Mouse (Mus musculus) gastrocnemius, postnatal 36 days (tissue): ENCODE measurements around the gene Anks1. TPM values are rescaled to one million over a fixed set of nuclear protein-coding genes. Genes with fewer than 3 reads are reported as not detected.
A peak's percentile ranks its signal among the peaks of the same experiment; 100 is the strongest.

ENCODE experiments used
- DNase-seq, 2 experiments: peaks; one replicate each; pipeline ENCODE4 v3.0.0; 2022
- intact Hi-C: fragments of 180-260 bp; cut with DNase I; formaldehyde crosslinking; loops from one replicate; pipeline ENCODE4 v1.15.1; 2025
- total RNA-seq, 2 experiments: library from RNA; stranded (reverse); gene quantifications; 2 replicates each; pipeline ENCODE4 v1.2.3; 2021

Gene Anks1
- total RNA-seq, 2 experiments from 2014 or later: 7.8 to 13.0 TPM

- no peak for DNase-seq
- intact Hi-C loops: loop anchor here (2.0 kb wide), 1 partner anchor 169 kb away; the partner anchor contains the start of genes Anks1 and Taf11
Observed at GRCm38 (mm10) chr17:28078028-28078427, 168.9 kb downstream of the Anks1 start.

GRCm38 (mm10) chr17:28079618-28080017 is 170.5 kb downstream of the Anks1 start:
- peak; percentile 73 for DNase-seq
- intact Hi-C loops: loop anchor here (2.0 kb wide), 2 partner anchors 89 to 171 kb away; partner anchors contain the start of genes Anks1 and Taf11

- intact Hi-C loops: loop anchor here (2.0 kb wide), 1 partner anchor 89 kb away; no protein-coding TSS in a partner anchor
- no peak for DNase-seq
Observed at GRCm38 (mm10) chr17:28080045-28080816, 171.1 kb downstream of the Anks1 start, which contains the start of gene Tcp11. Gene Tcp11, minus strand, starts transcription at chr17:28080639.

GRCm38 (mm10) chr17:28080817-28081165 is 171.7 kb downstream of the Anks1 start:
- intact Hi-C loops: loop anchor here (2.0 kb wide), 1 partner anchor 90 kb away; no protein-coding TSS in a partner anchor
- no peak for DNase-seq

- DNase-seq: no peak
- intact Hi-C loops: loop anchor here (2.0 kb wide), 1 partner anchor 91 kb away; no protein-coding TSS in a partner anchor
Observed at GRCm38 (mm10) chr17:28081385-28081784, 172.3 kb downstream of the Anks1 start.

GRCm38 (mm10) chr17:28081856-28082255 is 172.8 kb downstream of the Anks1 start:
- no peak for DNase-seq
- intact Hi-C loops: loop anchor here (2.0 kb wide), 1 partner anchor 91 kb away; no protein-coding TSS in a partner anchor

- no peak for DNase-seq
- intact Hi-C loops: no loop called here
Observed at GRCm38 (mm10) chr17:28082863-28083262, 173.8 kb downstream of the Anks1 start.

- DNase-seq: no peak
- intact Hi-C loops: loop anchor here (2.0 kb wide), 1 partner anchor 78 kb away; no protein-coding TSS in a partner anchor
Observed at GRCm38 (mm10) chr17:28084395-28084905, 175.3 kb downstream of the Anks1 start.

GRCm38 (mm10) chr17:28084964-28085363 is 175.9 kb downstream of the Anks1 start:
- intact Hi-C loops: loop anchor here (2.0 kb wide), 1 partner anchor 78 kb away; no protein-coding TSS in a partner anchor
- peak; percentile 80 to 86 for DNase-seq

GRCm38 (mm10) chr17:28087430-28087829 is 178.3 kb downstream of the Anks1 start:
- intact Hi-C loops: no loop called here
- no peak for DNase-seq

GRCm38 (mm10) chr17:28088718-28089117 is 179.6 kb downstream of the Anks1 start:
- intact Hi-C loops: loop anchor here (2.0 kb wide), 1 partner anchor 44 kb away; no protein-coding TSS in a partner anchor
- no peak for DNase-seq

- intact Hi-C loops: no loop called here
- DNase-seq: no peak
Observed at GRCm38 (mm10) chr17:28092297-28092696, 183.2 kb downstream of the Anks1 start.

- no peak for DNase-seq
- intact Hi-C loops: no loop called here
Observed at GRCm38 (mm10) chr17:28093837-28094236, 184.7 kb downstream of the Anks1 start.

GRCm38 (mm10) chr17:28096418-28096817 is 187.3 kb downstream of the Anks1 start:
- no peak for DNase-seq
- intact Hi-C loops: no loop called here

- intact Hi-C loops: no loop called here
- no peak for DNase-seq
Observed at GRCm38 (mm10) chr17:28097308-28097707, 188.2 kb downstream of the Anks1 start.

- DNase-seq: no peak
- intact Hi-C loops: no loop called here
Observed at GRCm38 (mm10) chr17:28099086-28099485, 190.0 kb downstream of the Anks1 start.

- DNase-seq: no peak
- intact Hi-C loops: no loop called here
Observed at GRCm38 (mm10) chr17:28100669-28101068, 191.6 kb downstream of the Anks1 start.

- intact Hi-C loops: no loop called here
- no peak for DNase-seq
Observed at GRCm38 (mm10) chr17:28101284-28101887, 192.3 kb downstream of the Anks1 start.

GRCm38 (mm10) chr17:28101902-28102319 is 192.8 kb downstream of the Anks1 start:
- intact Hi-C loops: no loop called here
- DNase-seq: no peak

GRCm38 (mm10) chr17:28104416-28104815 is 195.3 kb downstream of the Anks1 start:
- no peak for DNase-seq
- intact Hi-C loops: no loop called here

- intact Hi-C loops: no loop called here
- DNase-seq: no peak
Observed at GRCm38 (mm10) chr17:28106352-28106751, 197.2 kb downstream of the Anks1 start.
